Mouse (Mus musculus): Measurements from ENCODE around the gene Ercc1. TPM values are rescaled to one million over a fixed set of nuclear protein-coding genes. Genes with fewer than 3 reads are reported as not detected.

Ercc1 gene
- 10 to 100 TPM; 34.9 to 42.8 (median 38.6) TPM for total RNA-seq (2022)

GRCm38 (mm10) chr7:19344237-19344847 lies at the start of gene Ercc1:
Ercc1 (plus strand) TSS chr7:19344778.
- no peak for DNase-seq (ENCODE audit: low spot score in 2 of 2)

GRCm38 (mm10) chr7:19295503-19296185 lies 48.9 kb upstream of the Ercc1 start:
- peak; percentile 92 to 98 for DNase-seq (ENCODE audit: low spot score in 2 of 2)

- DNase-seq (ENCODE audit: low spot score in 2 of 2) = no peak
These were observed 47.5 kb upstream of the Ercc1 start for GRCm38 (mm10) chr7:19297034-19297433.

GRCm38 (mm10) chr7:19297794-19298193 lies 46.8 kb upstream of the Ercc1 start:
- DNase-seq (ENCODE audit: low spot score in 2 of 2) = no peak

- no peak for DNase-seq (ENCODE audit: low spot score in 2 of 2)
These were observed 45.4 kb upstream of the Ercc1 start for GRCm38 (mm10) chr7:19299194-19299593.

- peak; percentile 66 to 77 for DNase-seq (ENCODE audit: low spot score in 2 of 2)
These were observed 43.8 kb upstream of the Ercc1 start for GRCm38 (mm10) chr7:19300501-19301421.

GRCm38 (mm10) chr7:19301461-19302263 lies 42.9 kb upstream of the Ercc1 start:
- no peak for DNase-seq (ENCODE audit: low spot score in 2 of 2)

GRCm38 (mm10) chr7:19302264-19303045 lies 42.1 kb upstream of the Ercc1 start:
- DNase-seq (ENCODE audit: low spot score in 2 of 2) = no peak

- DNase-seq (ENCODE audit: low spot score in 2 of 2) = no peak
These were observed 41.6 kb upstream of the Ercc1 start for GRCm38 (mm10) chr7:19303046-19303305.

GRCm38 (mm10) chr7:19303770-19304169 lies 40.8 kb upstream of the Ercc1 start:
- DNase-seq (ENCODE audit: low spot score in 2 of 2) = peak in 1 of 2 experiments; percentile 71

GRCm38 (mm10) chr7:19304501-19305412 lies 39.8 kb upstream of the Ercc1 start:
- no peak for DNase-seq (ENCODE audit: low spot score in 2 of 2)

GRCm38 (mm10) chr7:19305413-19305735 lies 39.2 kb upstream of the Ercc1 start:
- no peak for DNase-seq (ENCODE audit: low spot score in 2 of 2)

- no peak for DNase-seq (ENCODE audit: low spot score in 2 of 2)
These were observed 38.5 kb upstream of the Ercc1 start for GRCm38 (mm10) chr7:19305796-19306765.

- DNase-seq (ENCODE audit: low spot score in 2 of 2) = peak in 1 of 2 experiments; percentile 56
These were observed 37.5 kb upstream of the Ercc1 start for GRCm38 (mm10) chr7:19306819-19307738.

- peak in 1 of 2 experiments; percentile 80 for DNase-seq (ENCODE audit: low spot score in 2 of 2)
These were observed 36.7 kb upstream of the Ercc1 start for GRCm38 (mm10) chr7:19307739-19308453.

- peak; percentile 87 to 96 for DNase-seq (ENCODE audit: low spot score in 2 of 2)
These were observed 35.9 kb upstream of the Ercc1 start for GRCm38 (mm10) chr7:19308454-19309277.
